Mouse (Mus musculus): Measurements from ENCODE around the gene Atp1a4. TPM values are rescaled to one million over a fixed set of nuclear protein-coding genes. Genes with fewer than 3 reads are reported as not detected.

The Atp1a4 gene
- polyA plus RNA-seq, 1 experiment from 2014 or later: not detected

DNA sequence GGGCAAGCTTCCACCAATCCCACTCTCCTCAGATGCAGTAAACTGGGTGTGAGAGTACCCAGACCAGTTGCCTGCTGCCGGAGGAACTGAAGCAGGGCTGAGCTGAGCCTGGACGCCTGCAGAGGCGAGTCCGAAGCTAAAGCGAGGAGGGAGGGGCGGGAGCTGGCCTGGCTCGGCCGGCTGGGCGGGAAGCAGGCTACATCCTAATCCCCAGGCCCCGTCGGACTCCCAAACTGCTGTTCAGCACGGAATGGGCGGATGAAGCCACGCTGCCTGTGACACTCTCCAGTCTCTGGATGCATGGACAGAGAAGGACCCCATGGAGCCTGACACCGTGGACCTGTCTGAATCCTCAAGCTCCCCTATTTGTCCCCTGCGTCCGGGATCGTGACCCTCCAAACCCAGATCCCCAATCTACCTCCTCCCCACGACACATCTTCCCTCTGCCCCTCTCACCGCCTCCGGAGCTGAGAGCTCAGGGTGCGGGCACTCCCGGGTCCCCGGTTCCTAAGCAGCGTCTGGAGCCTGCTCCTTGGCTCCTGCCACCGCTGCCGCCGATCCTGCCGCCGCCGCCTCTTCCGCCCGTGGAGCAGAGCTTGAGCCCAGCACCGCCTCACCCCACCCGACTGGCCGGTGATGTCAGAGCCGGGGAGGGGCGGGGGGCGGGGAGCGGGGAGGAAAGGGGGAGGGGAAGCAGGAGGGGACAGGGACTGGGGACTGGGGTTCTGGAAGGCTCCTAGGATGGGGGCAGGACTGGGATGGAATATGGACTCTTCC, 51.9 kb downstream of the Atp1a4 start, which contains the start of gene Pea15a:
Gene Pea15a, minus strand, starts transcription at position 664 of the 777 bp plus-strand sequence.
- Histone ChIP-seq H3K4me2 (ENCODE audit: low read depth, severe bottlenecking) (peak within 1 kb of the TSS; percentile 68), H3K27me3 (ENCODE audit: control insufficient read depth, insufficient read depth, low read length) (no peaks in the 10 kb centered on the region), H3K4me1 (ENCODE audit: control insufficient read depth, insufficient read depth, low read length) (peaks cover 42% of the 10 kb centered on the region), H3K9me3 (ENCODE audit: control insufficient read depth, low read length) (no peaks in the 10 kb centered on the region), H3K9ac (ENCODE audit: low read length) (peak within 1 kb of the TSS; percentile 79), H3K27ac (replicated peaks; ENCODE audit: low read depth, low read length) (peak within 1 kb of the TSS; percentile 43; the same call in 1 of the 2 replicates), H3K36me3 (ENCODE audit: control insufficient read depth, insufficient read depth, low read length) (no peaks in the 10 kb centered on the region), H3K4me3 (ENCODE audit: low read depth, low read length) (peak within 1 kb of the TSS; percentile 54)
- WGBS: 0% methylated on average over 37 of the region's 40 CpGs
- DNase-seq (ENCODE audit: low spot score) (peak; percentile 84), ATAC-seq (ENCODE audit: insufficient number of reproducible peaks, low FRiP score, low TSS enrichment, low read depth) (peak; percentile 65)

DNA sequence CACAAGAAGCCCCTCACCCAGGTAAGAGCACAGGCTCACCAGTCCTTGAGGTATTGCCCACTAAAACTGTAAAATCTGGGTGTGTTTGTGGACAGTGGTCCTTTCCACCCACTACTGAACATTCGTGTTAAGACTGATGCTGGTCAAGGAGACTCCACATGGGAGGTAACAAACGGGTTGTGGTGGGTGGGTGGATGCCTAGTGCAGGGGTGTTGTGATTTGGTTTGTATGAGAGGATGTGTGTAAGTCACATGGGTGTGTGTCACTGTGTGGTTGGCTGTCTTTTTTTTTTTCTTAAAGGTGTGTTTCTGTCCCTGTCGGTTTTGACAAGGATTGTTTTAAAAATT, 52.5 kb downstream of the Atp1a4 start:
- DNase-seq (ENCODE audit: low spot score): no peak
- Histone ChIP-seq H3K4me1 (ENCODE audit: control insufficient read depth, insufficient read depth, low read length) (peaks cover 47% of the 10 kb centered on the region), H3K27me3 (ENCODE audit: control insufficient read depth, insufficient read depth, low read length) (no peaks in the 10 kb centered on the region), H3K9me3 (ENCODE audit: control insufficient read depth, low read length) (no peaks in the 10 kb centered on the region), H3K4me2 (ENCODE audit: low read depth, severe bottlenecking) (peak overlapping the region; percentile 68), H3K4me3 (ENCODE audit: low read depth, low read length) (peak overlapping the region; percentile 54), H3K27ac (replicated peaks; ENCODE audit: low read depth, low read length) (no peak overlapping the region), H3K36me3 (ENCODE audit: control insufficient read depth, insufficient read depth, low read length) (peaks cover 3% of the 10 kb centered on the region; the same call in 1 of the 2 replicates), H3K9ac (ENCODE audit: low read length) (peak overlapping the region; percentile 79)
- no peak for ATAC-seq (ENCODE audit: insufficient number of reproducible peaks, low FRiP score, low TSS enrichment, low read depth)
- WGBS: 14% methylated on average over 3 of the region's 3 CpGs

GRCm38 (mm10) chr1:172204814-172205740, 53.1 kb downstream of the Atp1a4 start:
- H3K27ac ChIP-seq (replicated peaks; ENCODE audit: low read depth, low read length): peak overlapping the region; percentile 43; the same call in 1 of the 2 replicates
- no peak for ATAC-seq (ENCODE audit: insufficient number of reproducible peaks, low FRiP score, low TSS enrichment, low read depth)
- H3K4me3 ChIP-seq (ENCODE audit: low read depth, low read length): peak overlapping the region; percentile 54
- H3K9ac ChIP-seq (ENCODE audit: low read length): peak overlapping the region; percentile 8; the same call in 1 of the 2 replicates
- no peaks in the 10 kb centered on the region for H3K9me3 ChIP-seq (ENCODE audit: control insufficient read depth, low read length)
- H3K36me3 ChIP-seq (ENCODE audit: control insufficient read depth, insufficient read depth, low read length): peaks cover 7% of the 10 kb centered on the region; the same call in 1 of the 2 replicates
- peak overlapping the region; percentile 68 for H3K4me2 ChIP-seq (ENCODE audit: low read depth, severe bottlenecking)
- 44% methylated on average over 14 of the region's 15 CpGs for WGBS
- no peak for DNase-seq (ENCODE audit: low spot score)
- no peaks in the 10 kb centered on the region for H3K27me3 ChIP-seq (ENCODE audit: control insufficient read depth, insufficient read depth, low read length)
- peaks cover 50% of the 10 kb centered on the region for H3K4me1 ChIP-seq (ENCODE audit: control insufficient read depth, insufficient read depth, low read length)

- H3K4me3 ChIP-seq (ENCODE audit: low read depth, low read length): no peak overlapping the region
- no peaks in the 10 kb centered on the region for H3K9me3 ChIP-seq (ENCODE audit: control insufficient read depth, low read length)
- H3K4me1 ChIP-seq (ENCODE audit: control insufficient read depth, insufficient read depth, low read length): peaks cover 50% of the 10 kb centered on the region
- no peaks in the 10 kb centered on the region for H3K27me3 ChIP-seq (ENCODE audit: control insufficient read depth, insufficient read depth, low read length)
- H3K9ac ChIP-seq (ENCODE audit: low read length): no peak overlapping the region
- 20% methylated on average over 9 of the region's 9 CpGs for WGBS
- DNase-seq (ENCODE audit: low spot score) (no peak), ATAC-seq (ENCODE audit: insufficient number of reproducible peaks, low FRiP score, low TSS enrichment, low read depth) (no peak)
- peaks cover 10% of the 10 kb centered on the region; the same call in 1 of the 2 replicates for H3K36me3 ChIP-seq (ENCODE audit: control insufficient read depth, insufficient read depth, low read length)
- H3K27ac ChIP-seq (replicated peaks; ENCODE audit: low read depth, low read length): peak overlapping the region; percentile 86
- 0 out of 2 replicates have a peak overlapping the region, but pooled peaks have one; percentile 5 for H3K4me2 ChIP-seq (ENCODE audit: low read depth, severe bottlenecking)
Measured at GRCm38 (mm10) chr1:172204033-172204813, 54.0 kb downstream of the Atp1a4 start.

DNA sequence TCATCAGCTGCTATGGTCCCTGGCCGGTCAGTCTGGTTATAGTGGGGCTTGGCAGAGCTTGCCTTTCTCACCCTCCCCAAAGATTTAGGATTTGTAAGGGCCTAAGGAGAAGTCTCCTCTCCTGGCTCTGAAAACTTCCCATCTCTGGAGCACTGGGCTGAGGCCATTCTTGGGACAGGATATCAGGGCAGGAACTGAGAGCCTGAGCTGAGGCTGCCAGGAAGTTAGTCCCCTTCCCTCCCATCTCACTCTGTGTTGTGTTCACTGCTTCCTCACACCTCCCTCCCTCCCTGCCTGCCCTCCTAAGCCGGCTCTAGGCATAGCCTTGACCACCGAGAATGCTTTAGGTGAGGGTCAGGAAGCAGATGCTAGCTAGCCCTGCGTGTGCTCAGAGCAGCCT, 54.6 kb downstream of the Atp1a4 start:
- Histone ChIP-seq H3K36me3 (ENCODE audit: control insufficient read depth, insufficient read depth, low read length) (peaks cover 10% of the 10 kb centered on the region; the same call in 1 of the 2 replicates), H3K27ac (replicated peaks; ENCODE audit: low read depth, low read length) (peak overlapping the region; percentile 86), H3K9me3 (ENCODE audit: control insufficient read depth, low read length) (no peaks in the 10 kb centered on the region), H3K4me1 (ENCODE audit: control insufficient read depth, insufficient read depth, low read length) (peaks cover 50% of the 10 kb centered on the region), H3K4me2 (ENCODE audit: low read depth, severe bottlenecking) (peak overlapping the region; percentile 1; the same call in 1 of the 2 replicates), H3K4me3 (ENCODE audit: low read depth, low read length) (no peak overlapping the region), H3K27me3 (ENCODE audit: control insufficient read depth, insufficient read depth, low read length) (no peaks in the 10 kb centered on the region), H3K9ac (ENCODE audit: low read length) (no peak overlapping the region)
- DNase-seq (ENCODE audit: low spot score) (no peak), ATAC-seq (ENCODE audit: insufficient number of reproducible peaks, low FRiP score, low TSS enrichment, low read depth) (no peak)
- WGBS: 6% methylated on average over 4 of the region's 4 CpGs

DNA sequence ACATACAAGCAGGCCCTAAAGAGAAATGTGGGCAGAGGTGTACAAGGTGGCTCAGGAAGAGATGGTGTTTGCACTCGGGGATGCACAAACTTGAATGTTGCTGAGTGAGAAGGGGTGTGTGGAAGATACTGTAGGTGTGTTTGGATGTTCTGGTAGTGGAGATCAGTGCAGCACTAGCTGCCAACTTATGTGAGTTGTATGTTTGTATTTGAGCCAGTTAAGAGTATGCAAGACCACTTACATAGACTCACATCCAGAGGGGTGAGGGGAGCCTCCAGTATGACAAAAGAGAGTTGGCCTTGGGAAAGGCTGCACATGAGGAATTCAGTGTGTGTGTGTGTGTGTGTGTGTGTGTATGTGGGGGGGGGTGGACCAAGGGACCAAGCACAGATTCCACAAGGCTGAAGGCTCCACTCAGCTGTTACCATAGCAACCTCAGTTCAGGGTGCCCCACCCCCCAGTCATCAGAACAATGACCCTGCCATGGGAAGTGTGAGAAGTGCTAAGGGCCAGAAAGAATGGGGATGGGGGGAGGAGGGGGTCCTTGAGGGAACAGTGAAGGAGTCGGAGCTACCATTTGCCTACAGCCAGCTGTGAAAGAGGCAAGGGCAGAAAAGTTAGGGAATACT, 55.2 kb downstream of the Atp1a4 start:
- 22% methylated on average over 2 of the region's 2 CpGs for WGBS
- no peak overlapping the region for H3K9ac ChIP-seq (ENCODE audit: low read length)
- H3K9me3 ChIP-seq (ENCODE audit: control insufficient read depth, low read length): no peaks in the 10 kb centered on the region
- H3K27me3 ChIP-seq (ENCODE audit: control insufficient read depth, insufficient read depth, low read length): no peaks in the 10 kb centered on the region
- H3K4me3 ChIP-seq (ENCODE audit: low read depth, low read length): no peak overlapping the region
- DNase-seq (ENCODE audit: low spot score) (no peak), ATAC-seq (ENCODE audit: insufficient number of reproducible peaks, low FRiP score, low TSS enrichment, low read depth) (0 out of 2 replicates have a peak, but pooled peaks have one; percentile 19)
- peak overlapping the region; percentile 86 for H3K27ac ChIP-seq (replicated peaks; ENCODE audit: low read depth, low read length)
- peak overlapping the region; percentile 1; the same call in 1 of the 2 replicates for H3K4me2 ChIP-seq (ENCODE audit: low read depth, severe bottlenecking)
- H3K36me3 ChIP-seq (ENCODE audit: control insufficient read depth, insufficient read depth, low read length): peaks cover 10% of the 10 kb centered on the region; the same call in 1 of the 2 replicates
- peaks cover 50% of the 10 kb centered on the region for H3K4me1 ChIP-seq (ENCODE audit: control insufficient read depth, insufficient read depth, low read length)

DNA sequence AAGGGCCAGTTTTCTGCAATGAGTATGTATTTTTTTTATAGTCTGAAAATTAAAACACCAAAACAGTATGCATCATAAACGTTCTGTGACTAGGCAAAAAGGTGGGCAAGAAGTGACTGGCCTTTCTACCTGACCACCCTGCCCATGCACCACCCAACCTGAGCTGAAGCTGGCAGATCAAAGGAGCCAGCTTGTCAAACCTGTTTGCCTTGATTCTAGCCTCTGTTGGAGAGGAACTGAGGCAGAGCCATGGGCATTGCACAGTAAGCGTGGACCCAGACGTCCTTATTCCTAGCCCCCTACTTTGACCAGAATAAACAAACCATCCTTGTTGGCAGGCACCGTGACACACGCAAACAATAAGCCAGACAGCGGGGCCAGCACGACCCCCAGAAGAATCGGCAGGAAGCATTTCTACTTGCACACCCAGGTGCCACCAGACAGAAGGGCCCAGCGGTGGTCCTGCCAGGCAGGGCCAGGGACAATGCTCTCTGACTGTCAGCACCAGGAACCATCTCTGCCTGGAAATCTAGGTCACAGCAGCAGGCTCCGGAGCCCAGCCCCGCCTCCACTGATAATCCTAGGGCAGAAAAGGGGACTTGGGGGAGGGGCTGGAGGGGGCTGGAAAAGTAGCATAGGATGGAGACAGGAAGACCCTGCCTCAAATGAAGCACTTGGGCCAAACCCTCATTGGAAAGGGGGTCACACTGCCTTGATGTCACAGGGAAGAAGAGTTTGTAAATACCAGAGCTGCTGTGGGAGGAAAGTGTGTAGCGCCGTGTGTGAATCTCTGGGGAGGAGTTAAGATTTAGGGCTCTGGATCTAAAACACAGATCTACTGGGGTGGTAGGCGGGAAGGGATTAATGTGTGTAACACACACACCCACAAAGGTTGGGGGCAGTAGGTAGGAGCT, 56.0 kb downstream of the Atp1a4 start:
- Histone ChIP-seq H3K9me3 (ENCODE audit: control insufficient read depth, low read length) (no peaks in the 10 kb centered on the region), H3K4me2 (ENCODE audit: low read depth, severe bottlenecking) (no peak overlapping the region), H3K36me3 (ENCODE audit: control insufficient read depth, insufficient read depth, low read length) (peaks cover 13% of the 10 kb centered on the region; the same call in 1 of the 2 replicates), H3K9ac (ENCODE audit: low read length) (no peak overlapping the region), H3K27ac (replicated peaks; ENCODE audit: low read depth, low read length) (peak overlapping the region; percentile 86; the same call in 1 of the 2 replicates), H3K4me1 (ENCODE audit: control insufficient read depth, insufficient read depth, low read length) (peaks cover 48% of the 10 kb centered on the region), H3K4me3 (ENCODE audit: low read depth, low read length) (no peak overlapping the region), H3K27me3 (ENCODE audit: control insufficient read depth, insufficient read depth, low read length) (no peaks in the 10 kb centered on the region)
- no peak for ATAC-seq (ENCODE audit: insufficient number of reproducible peaks, low FRiP score, low TSS enrichment, low read depth)
- no peak for DNase-seq (ENCODE audit: low spot score)
- 32% methylated on average over 14 of the region's 14 CpGs for WGBS
